Mouse (Mus musculus) spleen, postnatal 36 days (tissue): ENCODE measurements around the gene Atp6v0a1.
"Not testable (repeated sequence)": the region's sequence is repeated elsewhere in the genome, so short reads cannot be mapped to it uniquely, and the experiment has no call there.

ENCODE experiments used
- DNase-seq, 2 experiments: peaks; one replicate each; pipeline ENCODE4 v3.0.0; 2022; ENCODE audit warnings: low spot score in 2 of 2, mixed read lengths in 1 of 2

Gene Atp6v0a1

DNA sequence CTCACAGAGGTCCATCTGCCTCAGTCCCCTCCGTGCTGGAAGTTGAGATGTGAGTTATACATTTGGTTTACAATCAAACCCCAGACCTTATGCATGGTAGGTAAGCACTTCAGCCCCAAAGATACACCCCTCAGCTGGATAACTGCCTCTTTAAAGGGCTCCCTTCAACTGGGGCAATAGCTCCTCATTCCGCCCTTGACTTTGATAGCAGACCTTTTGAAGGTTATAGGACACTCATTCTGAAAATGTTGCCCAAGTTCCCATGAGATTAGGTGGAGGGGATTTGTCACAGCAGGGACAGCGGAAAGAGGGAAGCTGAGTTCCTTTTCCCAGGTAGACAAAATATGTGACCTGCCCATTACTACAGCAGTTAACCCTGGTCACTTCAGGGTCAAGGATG is 28.0 kb upstream of the Atp6v0a1 start:
- no peak for DNase-seq

DNA sequence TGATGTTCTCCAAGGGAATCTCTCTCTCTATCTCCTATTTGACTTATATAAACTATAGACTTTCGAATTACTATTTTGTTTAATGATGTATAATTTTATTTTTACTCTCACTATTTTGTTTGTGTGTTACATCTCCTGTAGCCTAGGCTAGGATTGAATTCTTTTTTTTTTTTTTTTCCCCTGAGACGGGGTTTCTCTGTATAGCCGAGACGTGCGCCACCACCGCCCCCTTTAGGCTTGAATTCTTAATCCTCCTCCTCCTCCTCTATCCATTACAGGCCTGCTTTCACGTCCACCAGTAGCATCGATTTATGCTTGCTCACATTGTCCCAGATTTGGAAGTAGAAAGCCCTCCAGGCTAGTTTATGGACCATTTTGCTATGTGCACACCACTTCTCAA is 27.2 kb upstream of the Atp6v0a1 start:
- DNase-seq, result no peak

- peak; percentile 65 to 72 for DNase-seq
Measured at GRCm38 (mm10) chr11:100983125-100983777, 26.0 kb upstream of the Atp6v0a1 start.

GRCm38 (mm10) chr11:100983778-100984131 is 25.5 kb upstream of the Atp6v0a1 start:
- DNase-seq, result no peak

- DNase-seq, result no peak
Measured at GRCm38 (mm10) chr11:100985607-100986006, 23.6 kb upstream of the Atp6v0a1 start.

DNA sequence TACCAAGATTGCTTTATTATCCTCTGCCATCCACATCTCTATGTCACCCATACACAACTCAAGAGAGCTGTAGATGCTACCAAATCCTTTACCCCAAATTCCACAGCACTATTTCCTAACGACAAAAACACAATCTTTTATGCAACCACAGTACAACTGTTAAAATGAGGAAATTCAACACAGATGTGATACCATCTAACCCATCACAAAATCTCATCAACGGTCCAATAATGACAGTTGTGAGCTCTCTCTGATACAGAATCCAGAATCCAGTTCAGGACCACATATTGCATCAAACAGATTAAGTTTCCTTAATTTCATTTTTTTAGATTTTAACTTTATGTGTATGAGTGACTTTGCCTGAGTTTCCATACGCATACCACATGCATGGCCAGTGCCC is 20.6 kb upstream of the Atp6v0a1 start:
- no peak for DNase-seq

DNA sequence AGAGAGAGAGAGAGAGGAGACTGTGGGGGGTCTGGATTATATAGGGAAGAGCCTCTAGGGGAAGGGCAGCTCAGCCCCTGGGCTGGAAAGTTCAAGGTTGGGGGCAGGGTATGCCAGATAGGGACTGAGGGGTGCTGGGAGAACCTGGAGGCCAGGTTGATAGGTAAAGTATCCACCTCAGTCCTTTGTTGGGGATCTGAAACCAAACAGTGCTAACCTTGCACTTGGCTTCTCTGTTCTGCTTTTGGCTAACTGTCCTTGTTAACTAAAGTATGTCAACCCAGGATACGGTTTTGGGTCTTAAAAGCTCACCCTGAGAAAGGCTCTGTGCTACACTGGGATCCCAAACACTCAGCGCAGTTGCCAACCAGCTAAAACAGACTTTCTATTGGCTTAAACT is 19.6 kb upstream of the Atp6v0a1 start:
- DNase-seq, result no peak

GRCm38 (mm10) chr11:100991027-100991534 is 18.2 kb upstream of the Atp6v0a1 start:
- DNase-seq, result no peak

DNA sequence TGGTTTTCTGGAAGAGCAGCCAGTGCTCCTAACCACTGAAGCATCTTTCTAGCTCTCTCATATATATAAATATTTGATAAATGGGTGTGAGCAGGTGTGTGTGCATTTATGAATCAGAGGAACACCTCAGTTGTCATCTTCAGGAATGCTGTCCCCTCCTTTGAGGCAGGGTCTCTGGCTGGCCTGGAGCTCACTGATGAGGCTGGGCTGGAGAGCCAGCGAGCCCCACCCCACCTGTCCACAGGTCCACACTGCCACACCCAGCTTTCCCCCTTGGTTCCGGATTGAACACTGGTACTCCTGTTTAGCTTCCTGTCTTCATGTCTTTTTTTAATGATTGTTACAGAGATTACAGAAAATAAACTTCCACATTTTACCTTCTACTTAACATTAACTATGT is 15.8 kb upstream of the Atp6v0a1 start:
- DNase-seq, result no peak

- no peak for DNase-seq
Measured at GRCm38 (mm10) chr11:100994233-100994632, 15.0 kb upstream of the Atp6v0a1 start.

- no peak for DNase-seq
Measured at GRCm38 (mm10) chr11:100994655-100995054, 14.6 kb upstream of the Atp6v0a1 start.

DNA sequence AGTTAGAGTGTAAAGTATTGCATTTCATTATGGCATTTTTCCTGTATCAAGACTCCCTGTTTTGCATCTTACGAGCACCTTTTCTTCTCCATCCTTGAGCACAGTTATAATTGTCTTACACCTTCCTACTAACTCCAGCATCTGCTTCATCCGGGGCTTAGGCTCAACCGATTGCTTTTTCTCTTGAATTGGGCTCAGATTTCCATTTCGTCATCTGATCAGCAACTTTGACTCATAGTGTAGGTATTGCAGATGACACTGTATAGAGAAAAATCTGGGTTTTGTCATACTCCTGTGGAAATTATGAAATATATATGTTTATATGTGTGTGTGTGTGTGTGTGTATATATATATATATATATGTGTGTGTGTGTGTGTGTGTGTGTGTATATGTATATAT is 12.8 kb upstream of the Atp6v0a1 start:
- no peak for DNase-seq

DNA sequence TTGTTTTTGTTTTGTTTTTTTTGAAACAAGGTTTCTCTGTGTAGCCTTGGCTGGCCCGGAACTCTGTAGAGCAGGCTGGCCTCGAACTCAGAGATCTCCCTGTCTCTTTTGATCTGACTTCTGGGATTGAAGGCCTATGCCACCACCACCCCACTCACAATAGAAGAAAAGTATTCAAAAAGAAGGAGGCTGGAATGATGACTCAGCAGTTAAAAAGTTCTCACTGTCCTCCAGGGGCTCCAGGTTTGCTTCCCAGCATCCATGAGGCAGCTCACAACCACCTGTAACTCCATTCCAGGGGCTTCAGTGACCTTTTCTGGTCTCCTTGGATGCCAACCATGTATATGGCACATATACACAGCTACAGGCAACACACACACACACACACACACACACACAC is 10.4 kb upstream of the Atp6v0a1 start:
- no peak for DNase-seq

DNA sequence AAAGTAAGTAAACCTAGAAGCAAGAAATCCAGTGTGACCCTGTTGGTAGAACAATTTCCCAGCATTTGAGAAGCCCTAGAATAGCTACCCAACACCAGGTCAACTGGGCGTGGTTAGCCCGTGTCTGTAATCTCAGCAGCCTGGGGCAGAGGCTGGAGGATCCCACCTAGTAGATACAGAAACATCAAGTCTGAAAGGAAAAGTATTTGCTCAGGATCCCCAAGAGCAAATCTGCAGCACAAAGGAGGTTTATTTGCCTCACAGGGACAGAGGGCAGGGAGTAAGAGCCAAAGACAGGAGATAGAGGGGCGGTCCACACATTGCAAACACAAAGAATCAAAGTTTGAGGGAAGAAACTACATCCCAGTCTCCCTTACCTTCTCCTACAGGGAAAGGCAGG is 10.0 kb upstream of the Atp6v0a1 start:
- no peak for DNase-seq

GRCm38 (mm10) chr11:101001875-101002552 is 7.2 kb upstream of the Atp6v0a1 start:
- not testable (repeated sequence) for DNase-seq

- no peak for DNase-seq
Measured at GRCm38 (mm10) chr11:101003025-101003685, 6.1 kb upstream of the Atp6v0a1 start.

- DNase-seq, result peak; percentile 85 to 88
Measured at GRCm38 (mm10) chr11:101008206-101009045, 826 bp upstream of the Atp6v0a1 start.

GRCm38 (mm10) chr11:101009888-101010784 is 884 bp downstream of the Atp6v0a1 start:
- DNase-seq, result peak; percentile 33 to 52

GRCm38 (mm10) chr11:101011641-101012040 is 2.4 kb downstream of the Atp6v0a1 start:
- DNase-seq, result no peak

DNA sequence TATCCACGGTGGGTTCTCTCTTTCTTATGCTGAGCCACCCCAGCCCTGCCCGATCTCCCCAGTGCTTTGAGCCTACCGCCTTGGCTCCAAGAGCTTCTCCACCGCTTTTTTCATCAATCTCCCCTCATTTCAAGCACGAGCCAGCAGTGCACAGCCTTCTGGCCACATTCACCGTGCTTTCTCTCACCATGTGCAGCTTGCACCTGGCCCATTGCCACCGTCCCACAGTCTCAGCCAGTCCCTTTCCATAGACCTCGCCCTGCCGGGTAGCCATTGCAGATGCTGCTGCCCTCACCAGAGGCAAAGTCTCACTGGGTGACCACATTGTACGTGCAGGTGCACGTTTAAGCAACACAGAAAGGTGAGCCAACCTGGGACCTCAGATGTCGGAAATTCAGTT is 14.1 kb downstream of the Atp6v0a1 start:
- no peak for DNase-seq

DNA sequence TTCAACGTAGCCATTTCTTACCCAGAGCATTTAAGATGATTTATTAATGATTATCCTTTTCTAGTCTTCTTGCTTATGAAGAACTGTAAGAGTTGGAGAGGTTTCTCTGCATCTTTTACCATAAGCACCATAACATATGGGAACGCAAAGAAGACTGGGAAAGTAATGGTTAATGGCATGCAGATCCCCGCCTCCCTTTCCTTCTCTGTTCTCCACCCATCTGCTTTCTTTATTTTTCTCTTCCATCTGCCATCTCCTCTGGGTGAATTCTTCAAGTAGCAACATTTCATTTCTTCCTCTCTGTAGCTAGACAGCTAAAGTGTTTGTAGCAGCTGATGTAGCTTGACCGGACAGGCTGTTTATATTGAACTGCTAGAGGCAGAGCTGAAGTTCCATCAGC is 14.7 kb downstream of the Atp6v0a1 start:
- DNase-seq, result no peak
